Mouse (Mus musculus) layer of hippocampus, postnatal 36 days (tissue): ENCODE measurements around the gene Afm. TPM values are rescaled to one million over a fixed set of nuclear protein-coding genes. Genes with fewer than 3 reads are reported as not detected.

Experiments
- DNase-seq, 2 experiments: peaks; one replicate each; pipeline ENCODE4 v3.0.0; 2022
- total RNA-seq, 2 experiments: library from RNA; stranded (reverse); gene quantifications; 2 replicates each; pipeline ENCODE4 v1.2.3; 2021

The Afm gene
- total RNA-seq, result not detected

GRCm38 (mm10) chr5:90518356-90519100 lies at the start of gene Afm:
Afm (plus strand) TSS chr5:90518932.
- no peak for DNase-seq

GRCm38 (mm10) chr5:90470836-90471235 lies 47.9 kb upstream of the Afm start:
- no peak for DNase-seq

- DNase-seq, result no peak
Measured at GRCm38 (mm10) chr5:90473902-90474301, 44.8 kb upstream of the Afm start.

- DNase-seq, result no peak
Measured at GRCm38 (mm10) chr5:90474369-90474768, 44.4 kb upstream of the Afm start.

- DNase-seq, result no peak
Measured at GRCm38 (mm10) chr5:90476741-90477140, 42.0 kb upstream of the Afm start.

- DNase-seq, result no peak
Measured at GRCm38 (mm10) chr5:90477308-90478140, 41.2 kb upstream of the Afm start.

- DNase-seq, result no peak
Measured at GRCm38 (mm10) chr5:90478886-90479285, 39.8 kb upstream of the Afm start.

- no peak for DNase-seq
Measured at GRCm38 (mm10) chr5:90485597-90485996, 33.1 kb upstream of the Afm start.

GRCm38 (mm10) chr5:90488323-90488722 lies 30.4 kb upstream of the Afm start:
- DNase-seq, result no peak

- DNase-seq, result no peak
Measured at GRCm38 (mm10) chr5:90490518-90490917, 28.2 kb upstream of the Afm start, which contains the start of gene Afp. Afp (plus strand) TSS chr5:90490737.

- no peak for DNase-seq
Measured at GRCm38 (mm10) chr5:90492440-90492839, 26.3 kb upstream of the Afm start.

GRCm38 (mm10) chr5:90494308-90494707 lies 24.4 kb upstream of the Afm start:
- DNase-seq, result no peak

GRCm38 (mm10) chr5:90499509-90499908 lies 19.2 kb upstream of the Afm start:
- peak in 1 of 2 experiments; percentile 4 for DNase-seq

- peak; percentile 61 to 64 for DNase-seq
Measured at GRCm38 (mm10) chr5:90500714-90501113, 18.0 kb upstream of the Afm start.

GRCm38 (mm10) chr5:90501752-90502151 lies 17.0 kb upstream of the Afm start:
- no peak for DNase-seq

GRCm38 (mm10) chr5:90504742-90505141 lies 14.0 kb upstream of the Afm start:
- no peak for DNase-seq

- DNase-seq, result no peak
Measured at GRCm38 (mm10) chr5:90506507-90506906, 12.2 kb upstream of the Afm start.

GRCm38 (mm10) chr5:90507411-90507949 lies 11.3 kb upstream of the Afm start:
- DNase-seq, result no peak

- no peak for DNase-seq
Measured at GRCm38 (mm10) chr5:90509828-90510592, 8.7 kb upstream of the Afm start.

- DNase-seq, result peak in 1 of 2 experiments; percentile 3
Measured at GRCm38 (mm10) chr5:90512288-90512955, 6.3 kb upstream of the Afm start.

GRCm38 (mm10) chr5:90515561-90515960 lies 3.2 kb upstream of the Afm start:
- DNase-seq, result no peak

GRCm38 (mm10) chr5:90551191-90551590 lies 32.5 kb downstream of the Afm start:
- DNase-seq, result no peak
